Mouse (Mus musculus) spleen, adult 2 months (tissue): ENCODE results near the gene Gm45713.

Experiments
- CTCF ChIP-seq: fragments of 200-500 bp; IDR thresholded peaks from 2 replicates; pipeline ENCODE4 v1.5.1; 2011; ENCODE audit warnings: mild to moderate bottlenecking, inconsistent platforms; ENCODE audit not compliant: insufficient read depth, insufficient read length, insufficient replicate concordance; ENCODE audit errors: extremely low read depth
- POLR2A ChIP-seq: fragments of 200-500 bp; IDR thresholded peaks from 2 replicates; pipeline ENCODE4 v1.6.1; 2011; ENCODE audit warnings: low read depth, low read length, inconsistent platforms

- no peak for TF ChIP-seq CTCF
- TF ChIP-seq POLR2A: no peak
Observed at GRCm38 (mm10) chr7:45122561-45123185, 13.4 kb downstream of the Gm45713 start.
